Mouse (Mus musculus) CH12.LX (cell line): Measurements from ENCODE around the gene Myh6. TPM values are rescaled to one million over a fixed set of nuclear protein-coding genes. Genes with fewer than 3 reads are reported as not detected.

Experiments
- DNase-seq: peaks from one replicate; pipeline ENCODE4 v3.0.0-alpha.2; 2013; ENCODE audit errors: extremely low read depth
- H3K27ac ChIP-seq: 2 replicates; pipeline ENCODE4 v1.5.1; 2012; ENCODE audit warnings: low read depth, mild to moderate bottlenecking, control low read depth, moderate library complexity; ENCODE audit not compliant: insufficient read depth
- H3K27me3 ChIP-seq: replicated peaks from 2 replicates; pipeline ENCODE3; 2012; ENCODE audit warnings: inconsistent platforms
- H3K36me3 ChIP-seq, 2 experiments: replicated peaks in 1 of 2; 2 replicates each; pipeline versions ENCODE3 to v1.6.1; 2012; ENCODE audit warnings: inconsistent platforms in 1 of 2, low read length in 1 of 2, mild to moderate bottlenecking in 1 of 2, mixed read lengths in 1 of 2, moderate library complexity in 1 of 2; ENCODE audit not compliant: control insufficient read depth in 1 of 2, insufficient read depth in 1 of 2
- H3K4me1 ChIP-seq, 2 experiments: 2 replicates each; pipeline ENCODE4 v1.6.1; 2012; ENCODE audit warnings: inconsistent platforms in 1 of 2, moderate library complexity in 1 of 2; ENCODE audit not compliant: insufficient read depth in 2 of 2, control insufficient read depth in 1 of 2
- H3K4me2 ChIP-seq: 2 replicates; pipeline ENCODE4 v1.6.1; 2012; ENCODE audit warnings: low read depth, mild to moderate bottlenecking, control low read depth; ENCODE audit not compliant: poor library complexity, insufficient read depth, severe bottlenecking
- H3K4me3 ChIP-seq, 3 experiments: fragments of 150-350 bp in 1 of 3; sonication (generic) in 1 of 3; replicated peaks in 1 of 3; 2 replicates each; pipeline versions ENCODE3 to v1.5.1; 2011 to 2012; ENCODE audit warnings: low read depth in 2 of 3, low read length in 2 of 3, mild to moderate bottlenecking in 2 of 3, moderate library complexity in 2 of 3, control low read depth in 1 of 3, improper control_type of control experiment in 1 of 3, inconsistent platforms in 1 of 3, mixed read lengths in 1 of 3; ENCODE audit not compliant: poor library complexity in 1 of 3
- H3K79me2 ChIP-seq: replicated peaks from 2 replicates; pipeline ENCODE4 v1.6.1; 2012; ENCODE audit warnings: mild to moderate bottlenecking, moderate library complexity; ENCODE audit not compliant: control insufficient read depth, poor library complexity, insufficient read depth, severe bottlenecking; ENCODE audit errors: extremely low read depth
- H3K9ac ChIP-seq: 2 replicates; pipeline ENCODE4 v1.6.1; 2012; ENCODE audit warnings: low read depth, mild to moderate bottlenecking, control low read depth, moderate library complexity; ENCODE audit not compliant: insufficient read depth
- H3K9me3 ChIP-seq: replicated peaks from 2 replicates; pipeline ENCODE3; 2012; ENCODE audit warnings: low read length, inconsistent platforms, mixed read lengths
- BHLHE40 ChIP-seq: IDR thresholded peaks from 2 replicates; pipeline ENCODE4 v1.6.1; 2011; ENCODE audit warnings: mild to moderate bottlenecking, low read depth, low read length, improper control_type of control experiment
- CHD1 ChIP-seq: IDR thresholded peaks from 2 replicates; pipeline ENCODE4 v1.6.1; 2012; ENCODE audit warnings: low read depth, low read length, improper control_type of control experiment, inconsistent platforms
- CHD2 ChIP-seq: IDR thresholded peaks from 2 replicates; pipeline ENCODE4 v1.6.1; 2011; ENCODE audit warnings: low read length, improper control_type of control experiment
- CTCF ChIP-seq, 2 experiments: IDR thresholded peaks in 1 of 2; conservative IDR thresholded peaks in 1 of 2; 2 replicates each; pipeline ENCODE4 v1.5.1; 2011 to 2012; ENCODE audit warnings: low read depth in 2 of 2, low read length in 2 of 2, improper control_type of control experiment in 1 of 2, inconsistent platforms in 1 of 2, mild to moderate bottlenecking in 1 of 2, moderate library complexity in 1 of 2
- E2F4 ChIP-seq: IDR thresholded peaks from 2 replicates; pipeline ENCODE4 v1.6.1; 2011; ENCODE audit warnings: low read depth, low read length, improper control_type of control experiment; ENCODE audit not compliant: insufficient replicate concordance
- ELF1 ChIP-seq: IDR thresholded peaks from 2 replicates; pipeline ENCODE4 v1.6.1; 2014; ENCODE audit warnings: low read depth, mild to moderate bottlenecking, inconsistent platforms, low read length, improper control_type of control experiment
- ETS1 ChIP-seq: conservative IDR thresholded peaks from 2 replicates; pipeline ENCODE4 v1.6.1; 2012; ENCODE audit warnings: low read depth, mild to moderate bottlenecking, inconsistent platforms, low read length, improper control_type of control experiment, moderate library complexity
- GABPA ChIP-seq: IDR thresholded peaks from 2 replicates; pipeline ENCODE4 v1.6.1; 2012; ENCODE audit warnings: low read depth, low read length, improper control_type of control experiment, inconsistent platforms; ENCODE audit not compliant: insufficient replicate concordance
- HCFC1 ChIP-seq: IDR thresholded peaks from 2 replicates; pipeline ENCODE4 v1.6.1; 2012; ENCODE audit warnings: low read depth, mild to moderate bottlenecking, inconsistent platforms, low read length, improper control_type of control experiment
- IRF4 ChIP-seq: IDR thresholded peaks from 2 replicates; pipeline ENCODE4 v1.6.1; 2014; ENCODE audit warnings: low read depth, mild to moderate bottlenecking, inconsistent platforms, low read length, improper control_type of control experiment
- JUN ChIP-seq: IDR thresholded peaks from 2 replicates; pipeline ENCODE4 v1.6.1; 2011; ENCODE audit warnings: low read depth, mild to moderate bottlenecking, low read length, improper control_type of control experiment, moderate library complexity; ENCODE audit not compliant: insufficient read depth
- JUND ChIP-seq: conservative IDR thresholded peaks from 2 replicates; pipeline ENCODE4 v1.6.1; 2011; ENCODE audit warnings: low read depth, low read length, improper control_type of control experiment
- KAT2A ChIP-seq: IDR thresholded peaks from 2 replicates; pipeline ENCODE4 v1.6.1; 2012; ENCODE audit warnings: low read length, improper control_type of control experiment, inconsistent platforms; ENCODE audit not compliant: insufficient replicate concordance
- MAFK ChIP-seq: IDR thresholded peaks from 2 replicates; pipeline ENCODE4 v1.6.1; 2011; ENCODE audit warnings: low read length, improper control_type of control experiment; ENCODE audit not compliant: insufficient replicate concordance
- MAX ChIP-seq: IDR thresholded peaks from 2 replicates; pipeline ENCODE4 v1.6.1; 2011; ENCODE audit warnings: low read length, improper control_type of control experiment
- MAZ ChIP-seq: IDR thresholded peaks from 2 replicates; pipeline ENCODE4 v1.6.1; 2012; ENCODE audit warnings: low read depth, mild to moderate bottlenecking, inconsistent platforms, low read length, improper control_type of control experiment, moderate library complexity
- MEF2A ChIP-seq: IDR thresholded peaks from 2 replicates; pipeline ENCODE4 v1.6.1; 2014; ENCODE audit warnings: low read depth, mild to moderate bottlenecking, inconsistent platforms, low read length, improper control_type of control experiment, borderline replicate concordance
- MXI1 ChIP-seq: IDR thresholded peaks from 2 replicates; pipeline ENCODE4 v1.6.1; 2011; ENCODE audit warnings: mild to moderate bottlenecking, low read depth, low read length, improper control_type of control experiment
- MYC ChIP-seq: IDR thresholded peaks from 2 replicates; pipeline ENCODE4 v1.6.1; 2011; ENCODE audit warnings: low read depth, mild to moderate bottlenecking, improper control_type of control experiment, low read length
- NELFE ChIP-seq: IDR thresholded peaks from 2 replicates; pipeline ENCODE4 v1.6.1; 2011; ENCODE audit warnings: low read depth, low read length, improper control_type of control experiment
- NRF1 ChIP-seq: IDR thresholded peaks from 2 replicates; pipeline ENCODE4 v1.6.1; 2014; ENCODE audit warnings: low read depth, mild to moderate bottlenecking, inconsistent platforms, low read length, improper control_type of control experiment, moderate library complexity
- PAX5 ChIP-seq: IDR thresholded peaks from 2 replicates; pipeline ENCODE4 v1.6.1; 2012; ENCODE audit warnings: low read length, inconsistent platforms, mixed read lengths
- POLR2A ChIP-seq: IDR thresholded peaks from 2 replicates; pipeline ENCODE4 v1.6.1; 2011; ENCODE audit warnings: low read depth, mild to moderate bottlenecking, improper control_type of control experiment, low read length
- POLR2AphosphoS2 ChIP-seq: IDR thresholded peaks from 2 replicates; pipeline ENCODE4 v1.6.1; 2011; ENCODE audit warnings: low read depth, low read length, improper control_type of control experiment
- RAD21 ChIP-seq: IDR thresholded peaks from 2 replicates; pipeline ENCODE4 v1.6.1; 2011; ENCODE audit warnings: low read depth, mild to moderate bottlenecking, low read length, improper control_type of control experiment, moderate library complexity
- RCOR1 ChIP-seq: conservative IDR thresholded peaks from 2 replicates; pipeline ENCODE4 v1.6.1; 2012; ENCODE audit warnings: low read depth, mild to moderate bottlenecking, inconsistent platforms, low read length, improper control_type of control experiment
- SIN3A ChIP-seq: IDR thresholded peaks from 2 replicates; pipeline ENCODE4 v1.6.1; 2012; ENCODE audit warnings: low read length, improper control_type of control experiment, inconsistent platforms
- SMC3 ChIP-seq: IDR thresholded peaks from 2 replicates; pipeline ENCODE4 v1.6.1; 2011; ENCODE audit warnings: low read depth, low read length, improper control_type of control experiment
- TBP ChIP-seq: conservative IDR thresholded peaks from 2 replicates; pipeline ENCODE4 v1.6.1; 2011; ENCODE audit warnings: low read depth, low read length, improper control_type of control experiment
- TCF12 ChIP-seq: IDR thresholded peaks from 2 replicates; pipeline ENCODE4 v1.6.1; 2014; ENCODE audit warnings: low read depth, mild to moderate bottlenecking, inconsistent platforms, low read length, improper control_type of control experiment
- UBTF ChIP-seq: IDR thresholded peaks from 2 replicates; pipeline ENCODE4 v1.6.1; 2012; ENCODE audit warnings: low read depth, mild to moderate bottlenecking, inconsistent platforms, low read length, improper control_type of control experiment, moderate library complexity
- USF1 ChIP-seq: IDR thresholded peaks from 2 replicates; pipeline ENCODE4 v1.6.1; 2014; ENCODE audit warnings: low read depth, mild to moderate bottlenecking, inconsistent platforms, low read length, improper control_type of control experiment
- USF2 ChIP-seq: conservative IDR thresholded peaks from 2 replicates; pipeline ENCODE4 v1.6.1; 2011; ENCODE audit warnings: low read depth, low read length, improper control_type of control experiment
- ZC3H11A ChIP-seq: IDR thresholded peaks from 2 replicates; pipeline ENCODE4 v1.6.1; 2012; ENCODE audit warnings: low read depth, mild to moderate bottlenecking, inconsistent platforms, low read length, improper control_type of control experiment
- ZKSCAN1 ChIP-seq: IDR thresholded peaks from 2 replicates; pipeline ENCODE4 v1.6.1; 2012; ENCODE audit warnings: low read depth, inconsistent platforms, low read length, improper control_type of control experiment, borderline replicate concordance
- ZMIZ1 ChIP-seq: IDR thresholded peaks from 2 replicates; pipeline ENCODE4 v1.6.1; 2012; ENCODE audit warnings: low read depth, mild to moderate bottlenecking, inconsistent platforms, low read length, improper control_type of control experiment
- ZNF384 ChIP-seq: IDR thresholded peaks from 2 replicates; pipeline ENCODE4 v1.6.1; 2012; ENCODE audit warnings: low read depth, low read length, improper control_type of control experiment, inconsistent platforms
- dilution Hi-C: fragments of 300-500 bp; cut with MboI; formaldehyde crosslinking; loops from 2 replicates; pipeline ENCODE4 v1.14.3; 2020; ENCODE audit warnings: low sequenced_read_pairs; ENCODE audit not compliant: extremely low pct_unique_long_range_greater_than_20kb, extremely low pct_ligation_motif_present
- in situ Hi-C: fragments of 300-500 bp; cut with MboI; formaldehyde crosslinking; loops from 3 replicates; pipeline ENCODE4 v1.14.3; 2019; ENCODE audit warnings: low sequenced_read_pairs, low pct_ligation_motif_present, low pct_unique_long_range_greater_than_20kb, mixed read lengths
- polyA plus RNA-seq: library from polyadenylated mRNA; unstranded; fragments of >175 nt; gene quantifications from 2 replicates; pipeline ENCODE4 v1.2.1, GENCODE M21; 2012; ENCODE audit warnings: low read depth; ENCODE audit not compliant: insufficient read length
- total RNA-seq, 2 experiments: library from RNA; depleted of rRNA; stranded (reverse); fragments of 300-350 nt in 1 of 2; fragments of >200 nt in 1 of 2; gene quantifications; 2 replicates each; pipeline ENCODE4 v1.2.3; 2012 to 2014

Gene Myh6
- total and polyA plus RNA-seq, 3 experiments = 0.04 to 1.5 (median 0.98) TPM

DNA sequence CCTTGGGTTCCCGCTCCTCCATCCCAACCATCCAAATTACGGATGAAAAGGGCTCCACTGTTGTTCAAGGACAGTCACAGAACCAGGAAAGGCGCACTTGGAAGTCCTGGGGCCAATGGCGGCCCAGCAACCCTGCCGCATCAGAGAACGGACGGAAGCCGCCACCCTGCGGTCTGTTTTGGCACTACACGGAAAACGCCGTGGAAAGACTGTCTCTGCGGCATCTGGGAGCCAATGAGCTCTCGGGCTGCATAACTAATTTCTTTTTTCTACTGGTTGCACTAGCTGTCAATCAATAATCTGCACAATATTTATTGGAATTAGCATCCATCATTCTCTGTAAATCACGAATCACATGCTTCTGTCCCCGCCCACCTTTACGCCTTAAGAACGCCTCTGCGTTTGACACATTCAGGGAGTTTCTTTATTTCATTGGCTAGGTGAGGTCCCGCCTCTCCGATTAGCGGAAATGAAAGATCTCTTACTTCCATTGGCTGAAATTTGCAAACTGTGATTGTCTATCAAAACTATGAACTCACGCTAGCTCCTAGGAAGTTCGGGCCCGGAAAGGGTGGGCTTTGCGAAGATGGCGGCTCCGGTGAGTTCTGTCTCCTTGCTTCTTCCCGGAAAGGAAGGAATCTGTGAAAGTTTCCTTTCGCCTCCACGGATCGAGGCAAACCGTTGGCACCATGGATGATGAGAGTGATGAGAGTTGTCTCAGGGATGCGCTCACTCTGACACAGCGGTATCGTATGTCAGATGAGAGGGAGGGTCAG, 48.5 kb upstream of the Myh6 start, which contains the start of gene Ngdn:
TSS of gene Ngdn (plus strand) at position 464 of the 776 bp plus-strand sequence.
- no peaks in the 10 kb centered on the region for H3K27me3 ChIP-seq
- H3K79me2 ChIP-seq = peaks cover 11% of the 10 kb centered on the region
- dilution Hi-C loops = no loop called here
- peak within 1 kb of the TSS; percentile 78 for H3K4me2 ChIP-seq
- peaks cover 13 to 32% of the 10 kb centered on the region in 2 experiments for H3K36me3 ChIP-seq
- H3K4me1 ChIP-seq = peaks cover 6 to 16% of the 10 kb centered on the region in 2 experiments; a peak in 3 of 4 replicates
- in situ Hi-C loops = loop anchor here (5.0 to 10.0 kb wide), 3 partner anchors 113 to 300 kb away; partner anchors contain the start of gene Cebpe
- peak within 1 kb of the TSS; percentile 78 to 100 (median 100) for H3K4me3 ChIP-seq
- H3K9me3 ChIP-seq = peaks cover 2% of the 10 kb centered on the region
- H3K9ac ChIP-seq = peak within 1 kb of the TSS; percentile 95
- peak; percentile 100 for DNase-seq
- H3K27ac ChIP-seq = peak within 1 kb of the TSS; percentile 68
- TF ChIP-seq ZC3H11A (no peak), SMC3 (peak; percentile 75), GABPA (no peak), CTCF (conservative IDR thresholded peaks at IDR 0.05 in 1 of 2, IDR thresholded peaks at IDR 0.05 in 1 of 2; ENCODE audit: low read depth in 2 of 2, low read length in 2 of 2) (peak; percentile 43 to 95), RCOR1 (no peak), CHD1 (no peak), NELFE (peak; percentile 79), BHLHE40 (no peak), HCFC1 (peak; percentile 77), NRF1 (peak; percentile 53), USF2 (no peak), MYC (no peak; the same call in 1 of the 2 replicates), KAT2A (peak; percentile 62; the same call in 1 of the 2 replicates), E2F4 (no peak), ZMIZ1 (peak; percentile 57; the same call in 1 of the 2 replicates), CHD2 (peak; percentile 98), ZKSCAN1 (no peak), JUND (no peak; the same call in 1 of the 2 replicates), MAZ (no peak), ZNF384 (no peak), TBP (peak; percentile 73), RAD21 (peak; percentile 89), MEF2A (no peak; the same call in 1 of the 2 replicates), IRF4 (0 out of 2 replicates have a peak, but pooled peaks have one; percentile 5), MXI1 (no peak), TCF12 (peak; percentile 67), POLR2AphosphoS2 (no peak), ELF1 (peak; percentile 75), ETS1 (no peak), PAX5 (no peak), JUN (no peak), MAX (peak; percentile 13; the same call in 1 of the 2 replicates), SIN3A (no peak; the same call in 1 of the 2 replicates), UBTF (no peak), USF1 (no peak), MAFK (no peak), POLR2A (peak; percentile 93)
